Mouse (Mus musculus): ENCODE data around the gene Cdca4.

DNA sequence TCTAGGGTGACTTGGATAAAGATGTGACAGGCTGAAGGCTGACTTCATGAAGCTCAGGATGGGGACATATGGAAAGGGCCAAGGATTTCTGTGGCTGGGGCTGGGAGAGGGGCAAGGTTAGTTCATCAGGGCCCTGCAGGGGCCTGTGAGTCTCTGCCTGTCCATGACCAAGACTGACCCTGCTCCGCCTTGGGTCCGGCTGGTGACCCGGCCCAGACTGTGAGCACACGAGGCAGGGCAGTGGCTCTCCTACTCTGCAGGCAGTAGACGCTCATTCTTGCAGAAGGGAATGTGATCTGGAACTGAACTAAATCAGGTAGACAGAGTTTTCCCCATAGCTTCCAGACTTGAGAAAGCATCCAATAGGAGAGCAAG is 21.0 kb downstream of the Cdca4 start:
- TF ChIP-seq CTCF (conservative IDR thresholded peaks at IDR 0.05; ENCODE audit: insufficient read depth, insufficient read length, low read depth, low read length) = no peak
- no peak for TF ChIP-seq POLR2A (IDR thresholded peaks at IDR 0.05; ENCODE audit: low read depth, low read length)
